Mouse (Mus musculus): Measurements from ENCODE around the gene Olfr466. TPM values are rescaled to one million over a fixed set of nuclear protein-coding genes. Genes with fewer than 3 reads are reported as not detected.

Olfr466 gene
- polyA plus RNA-seq (2015; fragmentation: Nextera tagmentation; extraction: Ambion mirVana): not detected in 2 replicates

- no peaks in the 10 kb centered on the region for H3K27me3 ChIP-seq (replicated peaks)
- H3K4me2 ChIP-seq: no peak within 1 kb of the TSS
- 84% methylated on average over 1 of the region's 1 CpGs for WGBS
- no peak for ATAC-seq (ENCODE audit: low FRiP score)
- H3K9me3 ChIP-seq (replicated peaks): no peaks in the 10 kb centered on the region
- no peaks in the 10 kb centered on the region for H3K36me3 ChIP-seq
- no peak within 1 kb of the TSS for H3K27ac ChIP-seq (replicated peaks)
- H3K9ac ChIP-seq (replicated peaks): no peak within 1 kb of the TSS
- H3K4me1 ChIP-seq: no peaks in the 10 kb centered on the region
- no peak within 1 kb of the TSS for H3K4me3 ChIP-seq (replicated peaks)
Measured at GRCm38 (mm10) chr13:65149940-65150339, at the start of gene Olfr466. Olfr466 (plus strand) TSS chr13:65150240.

- 95% methylated on average over 9 of the region's 9 CpGs for WGBS
- H3K27me3 ChIP-seq (replicated peaks): no peaks in the 10 kb centered on the region
Measured at GRCm38 (mm10) chr13:65100678-65101077, 49.4 kb upstream of the Olfr466 start.

GRCm38 (mm10) chr13:65101232-65101631 is 48.8 kb upstream of the Olfr466 start:
- Histone ChIP-seq H3K4me2 (no peak overlapping the region), H3K27ac (replicated peaks) (no peak overlapping the region), H3K36me3 (peaks cover 2% of the 10 kb centered on the region; the same call in 1 of the 2 replicates), H3K9me3 (replicated peaks) (no peaks in the 10 kb centered on the region), H3K4me1 (no peaks in the 10 kb centered on the region), H3K4me3 (replicated peaks) (no peak overlapping the region), H3K9ac (replicated peaks) (no peak overlapping the region), H3K27me3 (replicated peaks) (no peaks in the 10 kb centered on the region)
- WGBS: 94% methylated on average over 3 of the region's 3 CpGs
- ATAC-seq (ENCODE audit: low FRiP score): no peak

More at GRCm38 (mm10) chr13:65100678-65101077, 49.4 kb upstream of the Olfr466 start:
- Histone ChIP-seq H3K36me3 (peaks cover 2% of the 10 kb centered on the region; the same call in 1 of the 2 replicates), H3K4me3 (replicated peaks) (no peak overlapping the region), H3K4me1 (no peaks in the 10 kb centered on the region), H3K9ac (replicated peaks) (no peak overlapping the region), H3K4me2 (no peak overlapping the region), H3K27ac (replicated peaks) (no peak overlapping the region), H3K9me3 (replicated peaks) (no peaks in the 10 kb centered on the region)
- ATAC-seq (ENCODE audit: low FRiP score): no peak

- ATAC-seq (ENCODE audit: low FRiP score): no peak; the same call in 1 of the 2 replicates
- peak overlapping the region; percentile 84 for H3K27ac ChIP-seq (replicated peaks)
- 3% methylated on average over 5 of the region's 5 CpGs for WGBS
- H3K9me3 ChIP-seq (replicated peaks): no peaks in the 10 kb centered on the region; the same call in 1 of the 2 replicates
- H3K9ac ChIP-seq (replicated peaks): peak overlapping the region; percentile 89
- no peaks in the 10 kb centered on the region for H3K27me3 ChIP-seq (replicated peaks)
- H3K4me1 ChIP-seq: peaks cover 19% of the 10 kb centered on the region
- H3K4me3 ChIP-seq (replicated peaks): peak overlapping the region; percentile 92
- H3K36me3 ChIP-seq: no peaks in the 10 kb centered on the region
- H3K4me2 ChIP-seq: peak overlapping the region; percentile 81
Measured at GRCm38 (mm10) chr13:65111961-65112360, 38.1 kb upstream of the Olfr466 start.

GRCm38 (mm10) chr13:65112459-65113110 is 37.5 kb upstream of the Olfr466 start, which contains the start of gene Mfsd14b:
Mfsd14b (minus strand) TSS chr13:65112975.
- H3K27me3 ChIP-seq (replicated peaks): no peaks in the 10 kb centered on the region
- no peaks in the 10 kb centered on the region for H3K36me3 ChIP-seq
- no peaks in the 10 kb centered on the region; the same call in 1 of the 2 replicates for H3K9me3 ChIP-seq (replicated peaks)
- peak within 1 kb of the TSS; percentile 92 for H3K4me3 ChIP-seq (replicated peaks)
- H3K27ac ChIP-seq (replicated peaks): peak within 1 kb of the TSS; percentile 84
- peak within 1 kb of the TSS; percentile 81 for H3K4me2 ChIP-seq
- WGBS: under 1% methylated on average over 60 of the region's 60 CpGs
- H3K9ac ChIP-seq (replicated peaks): peak within 1 kb of the TSS; percentile 89
- peak; percentile 100 for ATAC-seq (ENCODE audit: low FRiP score)
- peaks cover 19% of the 10 kb centered on the region for H3K4me1 ChIP-seq

- H3K9ac ChIP-seq (replicated peaks): peak overlapping the region; percentile 89
- peak; percentile 72 for ATAC-seq (ENCODE audit: low FRiP score)
- 59% methylated on average over 3 of the region's 3 CpGs for WGBS
- no peaks in the 10 kb centered on the region for H3K36me3 ChIP-seq
- peak overlapping the region; percentile 92 for H3K4me3 ChIP-seq (replicated peaks)
- peaks cover 19% of the 10 kb centered on the region for H3K4me1 ChIP-seq
- peak overlapping the region; percentile 81 for H3K4me2 ChIP-seq
- no peaks in the 10 kb centered on the region for H3K27me3 ChIP-seq (replicated peaks)
- H3K27ac ChIP-seq (replicated peaks): peak overlapping the region; percentile 84
- no peaks in the 10 kb centered on the region for H3K9me3 ChIP-seq (replicated peaks)
Measured at GRCm38 (mm10) chr13:65113239-65113638, 36.8 kb upstream of the Olfr466 start.

GRCm38 (mm10) chr13:65120984-65121383 is 29.1 kb upstream of the Olfr466 start:
- no peak overlapping the region for H3K4me3 ChIP-seq (replicated peaks)
- no peaks in the 10 kb centered on the region for H3K36me3 ChIP-seq
- no peaks in the 10 kb centered on the region for H3K27me3 ChIP-seq (replicated peaks)
- no peak overlapping the region for H3K4me2 ChIP-seq
- H3K9me3 ChIP-seq (replicated peaks): no peaks in the 10 kb centered on the region
- no peak overlapping the region for H3K27ac ChIP-seq (replicated peaks)
- ATAC-seq (ENCODE audit: low FRiP score): no peak
- no peaks in the 10 kb centered on the region for H3K4me1 ChIP-seq
- H3K9ac ChIP-seq (replicated peaks): no peak overlapping the region
- 64% methylated on average over 3 of the region's 3 CpGs for WGBS

GRCm38 (mm10) chr13:65122111-65122510 is 27.9 kb upstream of the Olfr466 start:
- no peak for ATAC-seq (ENCODE audit: low FRiP score)
- no peak overlapping the region for H3K27ac ChIP-seq (replicated peaks)
- H3K4me3 ChIP-seq (replicated peaks): no peak overlapping the region
- no peaks in the 10 kb centered on the region for H3K36me3 ChIP-seq
- WGBS: 89% methylated on average over 1 of the region's 1 CpGs
- no peaks in the 10 kb centered on the region for H3K9me3 ChIP-seq (replicated peaks)
- H3K27me3 ChIP-seq (replicated peaks): no peaks in the 10 kb centered on the region
- no peaks in the 10 kb centered on the region for H3K4me1 ChIP-seq
- no peak overlapping the region for H3K9ac ChIP-seq (replicated peaks)
- no peak overlapping the region for H3K4me2 ChIP-seq

GRCm38 (mm10) chr13:65127063-65127847 is 22.8 kb upstream of the Olfr466 start:
- no peaks in the 10 kb centered on the region for H3K27me3 ChIP-seq (replicated peaks)
- no peak overlapping the region for H3K4me3 ChIP-seq (replicated peaks)
- no peak overlapping the region for H3K27ac ChIP-seq (replicated peaks)
- WGBS: 65% methylated on average over 3 of the region's 3 CpGs
- ATAC-seq (ENCODE audit: low FRiP score): no peak
- no peak overlapping the region for H3K9ac ChIP-seq (replicated peaks)
- no peaks in the 10 kb centered on the region for H3K4me1 ChIP-seq
- H3K36me3 ChIP-seq: no peaks in the 10 kb centered on the region
- no peak overlapping the region for H3K4me2 ChIP-seq
- no peaks in the 10 kb centered on the region for H3K9me3 ChIP-seq (replicated peaks)

GRCm38 (mm10) chr13:65137789-65138188 is 12.3 kb upstream of the Olfr466 start, which contains the start of gene Olfr465-ps1:
Olfr465-ps1 (plus strand) TSS chr13:65138089.
- Histone ChIP-seq H3K9me3 (replicated peaks) (no peaks in the 10 kb centered on the region), H3K9ac (replicated peaks) (no peak within 1 kb of the TSS), H3K36me3 (no peaks in the 10 kb centered on the region), H3K27ac (replicated peaks) (no peak within 1 kb of the TSS), H3K27me3 (replicated peaks) (no peaks in the 10 kb centered on the region), H3K4me1 (no peaks in the 10 kb centered on the region), H3K4me2 (no peak within 1 kb of the TSS), H3K4me3 (replicated peaks) (no peak within 1 kb of the TSS)
- WGBS: 87% methylated on average over 4 of the region's 4 CpGs
- no peak for ATAC-seq (ENCODE audit: low FRiP score)

- H3K27me3 ChIP-seq (replicated peaks): no peaks in the 10 kb centered on the region
- no peak overlapping the region for H3K27ac ChIP-seq (replicated peaks)
- H3K4me2 ChIP-seq: no peak overlapping the region
- H3K9ac ChIP-seq (replicated peaks): no peak overlapping the region
- H3K4me3 ChIP-seq (replicated peaks): no peak overlapping the region
- no peak for ATAC-seq (ENCODE audit: low FRiP score)
- H3K4me1 ChIP-seq: peaks cover 4% of the 10 kb centered on the region; the same call in 1 of the 2 replicates
- no peaks in the 10 kb centered on the region for H3K36me3 ChIP-seq
- H3K9me3 ChIP-seq (replicated peaks): no peaks in the 10 kb centered on the region
- 84% methylated on average over 3 of the region's 3 CpGs for WGBS
Measured at GRCm38 (mm10) chr13:65174102-65174501, 24.1 kb downstream of the Olfr466 start.
